Mouse (Mus musculus) retina, postnatal 1 day (tissue): ENCODE results near the gene Rrm2.
"Not testable (repeated sequence)": the region's sequence is repeated elsewhere in the genome, so short reads cannot be mapped to it uniquely, and the experiment has no call there.

Experiments used
- DNase-seq: peaks from one replicate; pipeline ENCODE4 v3.0.0-alpha.2; 2012

The Rrm2 gene

DNA sequence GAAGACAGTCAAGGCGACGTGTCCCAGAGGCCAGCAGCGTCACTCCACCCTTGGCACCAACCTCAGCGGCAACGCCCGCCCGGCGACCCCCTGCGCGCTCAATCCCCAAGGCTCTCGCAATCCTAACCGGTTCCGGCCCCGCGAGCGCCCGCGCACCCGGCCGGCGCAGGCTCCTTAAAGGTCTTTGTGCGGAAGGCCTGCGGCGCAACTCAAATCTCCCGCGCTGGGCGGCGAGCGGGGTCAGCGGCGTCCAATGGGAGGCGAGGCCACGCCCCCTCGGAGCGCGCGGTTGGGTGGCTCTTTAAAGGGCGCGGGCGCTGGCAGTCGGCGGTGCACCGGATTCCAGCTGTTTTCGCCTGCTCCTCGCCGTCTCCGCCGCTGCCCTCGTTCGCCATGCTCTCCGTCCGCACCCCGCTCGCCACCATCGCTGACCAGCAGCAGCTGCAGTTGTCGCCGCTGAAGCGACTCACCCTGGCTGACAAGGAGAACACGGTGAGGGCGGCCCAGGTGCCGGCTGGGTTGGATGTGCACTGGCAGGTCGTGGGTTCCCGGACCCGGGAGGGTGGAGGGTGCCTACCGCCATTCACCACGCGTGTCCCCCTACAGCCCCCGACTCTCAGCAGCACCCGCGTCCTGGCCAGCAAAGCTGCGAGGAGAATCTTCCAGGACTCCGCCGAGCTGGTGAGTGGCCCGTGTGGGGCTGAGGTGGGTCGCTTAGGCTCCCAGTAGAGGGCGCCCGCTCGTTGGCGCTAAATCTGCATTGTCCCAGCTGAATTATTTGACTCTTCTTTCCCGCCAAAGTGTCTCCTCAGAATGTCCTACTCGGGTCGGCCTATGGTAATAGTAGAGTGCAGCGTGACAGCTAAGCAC lies at the start of gene Rrm2:
Gene Rrm2 (plus strand): TSS at position 288 of the 870 bp plus-strand sequence.
- DNase-seq: peak; percentile 96

DNA sequence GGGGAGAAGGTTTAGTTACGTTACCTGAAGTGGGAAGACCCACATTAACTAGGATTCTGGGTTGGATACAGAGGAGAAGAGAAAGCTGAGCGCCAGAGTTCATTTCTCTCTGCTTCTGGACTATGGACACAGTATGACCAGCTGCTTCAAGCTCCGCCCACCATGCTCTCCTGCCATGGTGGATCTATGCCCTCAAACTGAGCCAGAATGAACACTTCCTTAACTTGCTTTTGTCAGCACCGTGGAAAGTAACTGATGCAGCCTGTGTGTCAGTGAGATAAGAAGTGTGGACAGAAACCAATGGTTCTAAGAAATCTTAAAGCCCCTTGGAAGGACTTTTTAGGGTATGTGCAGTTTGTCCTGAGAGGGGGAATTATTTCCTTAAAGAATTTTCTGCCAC lies 49.0 kb upstream of the Rrm2 start:
- no peak for DNase-seq

DNA sequence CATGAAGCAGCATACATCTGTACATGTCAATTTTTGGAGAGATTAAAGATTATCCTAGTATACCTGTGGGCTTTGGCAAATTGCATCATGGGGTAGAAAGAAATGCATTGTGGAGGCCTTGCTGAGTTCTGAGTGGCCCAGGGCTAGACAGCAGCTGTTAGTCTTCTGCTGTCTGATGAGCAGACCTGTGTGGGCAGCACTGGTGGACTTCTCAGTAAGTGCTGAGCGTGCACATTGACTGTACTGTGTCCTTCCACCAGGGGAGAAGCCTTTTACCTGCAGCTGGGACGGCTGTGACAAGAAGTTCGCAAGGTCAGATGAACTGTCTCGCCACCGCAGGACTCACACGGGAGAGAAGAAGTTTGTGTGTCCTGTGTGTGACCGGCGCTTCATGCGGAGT lies 48.1 kb upstream of the Rrm2 start:
- no peak for DNase-seq

GRCm38 (mm10) chr12:24661100-24661499 lies 46.9 kb upstream of the Rrm2 start:
- no peak for DNase-seq

DNA sequence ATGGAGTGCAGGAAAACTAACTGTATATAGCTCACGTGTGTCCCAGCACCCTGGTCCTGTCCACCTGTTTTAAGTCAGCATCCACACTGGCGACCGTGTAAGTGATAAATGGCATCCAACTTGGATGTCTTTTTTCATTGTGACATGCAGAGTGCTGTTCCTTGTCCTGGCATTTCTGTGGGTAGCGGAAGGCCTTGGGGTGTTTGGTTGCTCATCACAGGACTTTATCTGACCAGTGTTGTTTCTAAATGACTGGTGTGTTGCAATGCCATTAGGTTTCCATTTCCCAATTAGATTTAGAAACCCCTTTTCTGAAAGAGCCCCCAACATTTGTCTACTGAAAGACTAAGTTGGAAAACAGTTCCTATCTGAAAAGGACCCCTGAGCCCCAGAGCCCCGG lies 45.9 kb upstream of the Rrm2 start:
- DNase-seq: no peak

GRCm38 (mm10) chr12:24680096-24680491 lies 27.9 kb upstream of the Rrm2 start:
- DNase-seq: no peak

DNA sequence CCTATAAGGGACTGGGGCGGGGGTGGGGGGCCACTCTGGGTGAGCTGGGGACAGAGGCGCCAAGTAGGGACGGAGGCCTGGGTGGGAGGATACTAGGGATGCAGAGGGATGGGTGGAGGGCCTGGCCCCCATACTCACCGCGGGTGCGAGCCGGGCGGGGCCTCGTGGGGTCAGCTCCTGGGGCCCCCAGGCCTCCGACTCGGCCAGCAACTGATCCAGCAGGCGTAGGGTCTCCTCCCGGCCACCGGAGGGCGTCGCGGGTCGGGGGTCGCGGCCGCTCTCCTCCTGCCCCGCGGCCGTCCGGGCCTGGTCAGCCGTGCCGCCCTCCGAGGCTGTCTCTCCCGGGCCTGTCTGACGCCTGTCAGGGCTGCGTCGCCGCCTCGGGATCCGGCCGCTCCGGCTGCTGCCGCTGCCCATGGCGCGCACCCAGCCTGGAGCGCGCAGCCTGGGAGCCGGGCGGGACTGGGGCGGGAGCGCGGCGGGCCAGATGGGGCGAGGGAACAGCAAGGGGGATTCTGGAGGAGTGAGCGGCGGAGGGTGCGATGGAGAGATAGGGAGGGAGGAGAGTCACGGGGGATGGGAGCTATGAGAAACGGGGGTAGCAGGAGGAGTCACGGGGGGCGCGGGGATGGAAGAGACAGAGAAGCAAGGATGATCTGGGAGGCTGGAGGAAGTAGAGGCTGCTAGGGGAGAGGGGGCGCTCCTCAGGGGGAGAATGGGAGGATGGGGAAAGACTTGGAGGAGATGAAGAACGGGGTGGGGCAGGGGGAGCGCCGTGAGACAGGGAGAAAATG lies 27.4 kb upstream of the Rrm2 start:
- DNase-seq: peak; percentile 77

- DNase-seq: peak; percentile 22
Measured at GRCm38 (mm10) chr12:24681286-24682023, 26.6 kb upstream of the Rrm2 start, which contains the start of gene Cys1. Gene Cys1, minus strand, starts transcription at chr12:24681813.

- DNase-seq: no peak
Measured at GRCm38 (mm10) chr12:24682563-24682962, 25.5 kb upstream of the Rrm2 start.

GRCm38 (mm10) chr12:24683461-24683860 lies 24.6 kb upstream of the Rrm2 start:
- no peak for DNase-seq

DNA sequence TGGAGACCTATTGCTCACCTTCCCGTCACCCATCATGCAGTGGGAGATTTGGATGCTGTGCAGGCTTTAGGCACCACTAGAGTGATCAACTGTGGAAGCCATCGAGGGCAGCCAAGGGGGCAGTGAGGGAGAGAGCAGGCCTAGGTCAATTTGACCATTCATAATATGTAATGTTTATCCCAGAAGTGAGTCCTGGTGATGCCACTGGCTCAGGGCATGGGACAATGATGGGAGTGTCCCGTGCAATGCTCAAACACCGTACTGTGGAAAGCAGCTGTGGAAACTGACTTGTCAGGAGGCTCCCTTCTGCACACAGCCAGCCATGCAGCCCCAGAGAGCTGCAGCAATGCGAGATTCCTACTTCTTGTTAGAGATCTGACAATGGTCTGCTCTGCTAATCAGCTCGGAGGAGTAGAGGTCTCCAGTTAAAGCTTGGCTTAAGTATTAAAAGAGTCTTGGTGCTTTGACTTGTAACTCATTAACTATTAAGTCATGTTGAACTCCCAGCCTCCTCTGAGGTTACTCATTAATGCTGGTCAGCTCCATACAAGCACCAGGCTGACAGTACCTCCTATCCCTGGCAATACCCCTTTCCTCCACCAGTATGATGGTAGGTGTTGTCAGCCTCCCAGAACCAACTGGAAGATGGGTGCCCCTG lies 21.9 kb upstream of the Rrm2 start:
- DNase-seq: no peak

DNA sequence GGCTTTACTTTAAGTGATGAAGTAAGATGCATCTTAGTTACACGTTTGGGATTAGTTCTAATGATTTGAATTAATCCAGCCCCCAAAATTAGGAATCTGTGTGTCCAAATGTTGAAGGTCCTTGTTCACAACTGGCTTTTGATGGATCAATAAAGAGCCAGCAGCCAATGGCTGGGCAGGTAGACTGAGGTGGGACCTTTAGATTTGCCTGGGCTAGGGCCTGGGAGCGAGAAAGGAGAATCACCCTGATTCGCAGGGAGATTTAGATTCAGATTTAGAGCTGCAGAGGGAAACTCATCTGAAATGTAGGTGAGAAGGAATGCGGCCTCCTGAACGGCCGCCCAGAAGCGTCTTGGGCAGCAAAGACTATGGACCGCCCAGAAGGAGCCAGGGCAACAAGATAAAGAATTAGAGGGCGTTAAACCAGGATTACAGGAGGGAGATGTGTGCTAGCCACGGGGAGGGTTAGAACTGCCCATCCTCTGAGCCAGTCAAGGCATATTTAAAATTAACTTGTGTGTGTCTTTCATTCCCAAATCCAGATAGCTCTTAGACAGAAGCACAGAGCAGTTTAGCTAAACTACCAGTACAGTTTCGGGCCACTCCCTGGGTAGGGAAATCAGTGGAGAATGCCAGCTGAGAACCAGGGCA lies 21.2 kb upstream of the Rrm2 start:
- no peak for DNase-seq

GRCm38 (mm10) chr12:24690351-24690750 lies 17.7 kb upstream of the Rrm2 start:
- DNase-seq: no peak

- DNase-seq: peak; percentile 92
Measured at GRCm38 (mm10) chr12:24696500-24697483, 11.2 kb upstream of the Rrm2 start.

GRCm38 (mm10) chr12:24697484-24698204 lies 10.4 kb upstream of the Rrm2 start:
- no peak for DNase-seq

DNA sequence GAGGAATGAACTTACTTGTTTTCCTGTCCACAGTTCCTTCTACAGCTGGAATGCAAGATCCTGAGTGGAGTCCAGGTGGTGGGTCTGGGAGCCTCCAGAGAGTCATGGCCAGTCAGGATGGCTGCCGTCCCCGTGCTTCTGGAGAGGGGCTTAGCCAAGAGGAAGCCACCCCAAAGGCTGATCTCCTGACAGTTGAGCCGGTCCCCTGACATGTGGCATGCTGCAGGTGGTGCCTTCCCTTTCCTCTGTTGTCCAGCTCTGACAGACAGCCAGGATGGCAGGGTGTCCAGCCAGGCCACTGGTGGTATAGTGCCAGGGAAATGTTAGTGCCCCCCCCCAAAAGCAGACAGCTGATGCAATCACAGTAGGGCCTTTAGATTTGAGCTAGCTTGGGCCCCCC lies 9.5 kb upstream of the Rrm2 start:
- no peak for DNase-seq

GRCm38 (mm10) chr12:24699578-24699977 lies 8.5 kb upstream of the Rrm2 start:
- DNase-seq: no peak

DNA sequence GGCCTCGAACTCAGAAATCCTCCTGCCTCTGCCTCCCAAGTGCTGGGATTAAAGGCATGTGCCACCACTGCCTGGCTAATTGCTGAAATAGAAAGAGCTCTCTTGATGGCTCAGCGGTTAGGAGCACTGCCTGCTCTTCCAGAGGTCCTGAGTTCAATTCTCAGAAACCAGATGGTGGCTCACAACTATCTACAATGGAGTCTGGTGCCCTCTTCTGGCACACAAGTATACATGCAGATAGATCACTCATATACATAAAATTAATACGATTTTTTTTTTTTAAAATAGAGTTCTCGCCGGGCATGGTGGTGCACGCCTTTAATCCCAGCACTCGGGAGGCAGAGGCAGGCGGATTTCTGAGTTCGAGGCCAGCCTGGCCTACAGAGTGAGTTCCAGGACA lies 6.4 kb upstream of the Rrm2 start:
- not testable (repeated sequence) for DNase-seq

GRCm38 (mm10) chr12:24703013-24703412 lies 5.0 kb upstream of the Rrm2 start:
- DNase-seq: no peak
